Mouse (Mus musculus): ENCODE results near the gene Pde6d.
"Not testable (repeated sequence)": the region's sequence is repeated elsewhere in the genome, so short reads cannot be mapped to it uniquely, and the experiment has no call there.

Gene Pde6d

GRCm38 (mm10) chr1:86526789-86527598 is 55.4 kb downstream of the Pde6d start:
- DNase-seq (ENCODE audit: low spot score) = peak; percentile 16

DNA sequence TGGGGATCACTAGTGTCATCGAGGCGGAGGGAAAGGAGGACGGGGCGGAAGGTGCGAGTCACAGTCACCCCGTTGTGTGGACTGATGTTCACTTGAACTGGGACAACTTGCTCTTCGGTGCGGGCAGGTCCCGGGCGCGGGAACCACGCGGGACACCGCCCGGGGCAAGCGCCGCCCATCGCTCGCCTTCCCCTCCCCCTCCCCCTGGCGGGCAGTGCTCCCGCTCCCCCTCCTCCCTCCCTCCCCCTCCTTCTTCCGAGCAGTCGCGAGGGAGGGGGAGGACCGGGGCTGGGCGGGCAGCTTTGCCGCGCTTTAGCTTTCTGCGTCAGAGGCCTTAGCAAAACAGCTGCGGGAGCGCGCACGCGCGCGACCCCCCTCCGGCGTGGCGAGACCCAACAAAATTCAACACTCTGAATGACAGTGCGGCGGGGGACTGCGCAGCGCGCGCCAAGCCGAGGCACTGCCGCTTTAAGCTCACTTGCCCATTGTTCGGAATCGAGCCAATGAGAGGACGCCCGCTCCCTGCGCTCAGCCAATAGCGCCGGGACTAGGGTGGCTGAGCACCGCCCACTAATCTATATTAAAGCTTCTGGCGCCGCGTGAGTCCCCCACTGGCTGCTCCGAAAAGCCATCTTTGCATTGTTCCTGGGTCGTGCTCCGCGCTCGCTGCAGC is 56.2 kb downstream of the Pde6d start, which contains the start of gene Ptma:
Ptma (plus strand) TSS at position 611 of the 673 bp plus-strand sequence.
- peak; percentile 92 for DNase-seq (ENCODE audit: low spot score)

- peak; percentile 37 for DNase-seq (ENCODE audit: low spot score)
Observed at GRCm38 (mm10) chr1:86525499-86526115, 56.8 kb downstream of the Pde6d start.

- DNase-seq (ENCODE audit: low spot score) = peak; percentile 99
Observed at GRCm38 (mm10) chr1:86524619-86525498, 57.6 kb downstream of the Pde6d start.

- DNase-seq (ENCODE audit: low spot score) = no peak
Observed at GRCm38 (mm10) chr1:86523776-86524618, 58.4 kb downstream of the Pde6d start.

- no peak for DNase-seq (ENCODE audit: low spot score)
Observed at GRCm38 (mm10) chr1:86522286-86522871, 60.0 kb downstream of the Pde6d start.

DNA sequence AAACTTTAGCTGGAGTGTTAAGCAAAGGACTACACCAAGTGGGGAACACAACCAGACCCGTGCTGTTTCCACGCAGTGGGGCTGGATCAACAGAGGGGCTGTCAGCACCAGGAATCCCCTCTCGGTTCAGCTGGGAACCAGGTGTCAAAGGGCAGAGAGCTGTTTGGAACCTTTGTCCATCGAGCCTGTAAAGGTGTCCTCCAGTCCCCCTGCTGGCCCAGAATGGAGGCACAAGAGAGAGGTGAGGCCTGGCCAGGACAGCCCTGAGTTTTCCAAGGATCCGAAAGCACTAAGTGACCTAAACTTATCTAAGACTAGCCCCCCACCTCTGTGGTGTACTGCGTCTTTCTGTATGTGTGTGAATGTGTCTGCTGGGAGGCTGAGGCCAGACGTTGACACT is 62.1 kb downstream of the Pde6d start:
- DNase-seq (ENCODE audit: low spot score) = no peak

DNA sequence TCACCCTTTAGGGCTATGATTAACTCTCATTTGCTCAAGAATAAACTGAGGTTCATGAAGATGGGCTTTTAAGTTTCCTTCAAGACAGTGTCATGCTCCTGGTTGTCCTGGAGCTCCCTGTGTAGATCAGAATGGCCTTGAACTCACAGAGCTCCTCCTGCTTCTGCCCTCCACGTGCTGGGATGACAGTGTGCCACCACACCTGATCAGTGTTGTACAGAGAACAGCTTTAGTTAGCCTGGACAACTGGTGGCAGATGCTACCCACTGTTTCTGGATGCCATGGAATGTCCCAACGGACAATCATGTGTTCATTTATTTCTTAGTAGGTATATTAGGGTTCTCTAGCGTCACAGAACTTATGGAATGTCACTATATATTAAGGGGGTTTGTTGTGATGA is 65.4 kb downstream of the Pde6d start:
- no peak for DNase-seq (ENCODE audit: low spot score)

DNA sequence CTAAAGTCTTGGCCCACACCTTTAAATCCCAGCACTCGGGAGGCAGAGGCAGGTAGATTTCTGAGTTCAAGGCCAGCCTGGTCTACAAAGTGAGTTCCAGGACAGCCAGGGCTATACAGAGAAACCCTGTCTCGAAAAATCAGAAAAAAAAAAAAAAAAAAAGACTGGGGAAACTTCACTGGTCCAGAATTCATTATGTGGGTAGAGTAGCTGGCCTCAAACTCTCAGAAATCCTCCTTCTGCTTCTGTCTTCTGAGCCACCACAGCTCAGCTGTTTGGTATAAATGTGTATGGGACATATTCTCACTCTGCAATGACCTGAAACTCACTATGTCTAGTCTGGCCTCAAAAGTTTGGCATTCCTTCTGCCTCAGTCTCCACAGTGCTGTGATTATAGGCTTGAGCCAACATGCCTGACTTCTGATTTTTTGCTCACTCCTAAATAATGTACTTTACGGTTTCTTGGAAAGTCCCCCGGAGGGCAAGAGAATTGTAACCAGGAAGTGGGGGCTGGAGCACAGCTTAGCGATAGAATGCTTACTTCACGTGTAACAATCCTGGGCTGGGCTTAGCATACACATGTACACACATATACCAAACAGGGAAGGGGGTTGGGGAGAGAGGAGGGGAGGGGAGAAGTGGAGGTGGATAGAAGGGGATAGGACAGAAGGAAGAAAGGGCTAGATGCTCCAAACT is 66.6 kb downstream of the Pde6d start:
- DNase-seq (ENCODE audit: low spot score) = no peak

DNA sequence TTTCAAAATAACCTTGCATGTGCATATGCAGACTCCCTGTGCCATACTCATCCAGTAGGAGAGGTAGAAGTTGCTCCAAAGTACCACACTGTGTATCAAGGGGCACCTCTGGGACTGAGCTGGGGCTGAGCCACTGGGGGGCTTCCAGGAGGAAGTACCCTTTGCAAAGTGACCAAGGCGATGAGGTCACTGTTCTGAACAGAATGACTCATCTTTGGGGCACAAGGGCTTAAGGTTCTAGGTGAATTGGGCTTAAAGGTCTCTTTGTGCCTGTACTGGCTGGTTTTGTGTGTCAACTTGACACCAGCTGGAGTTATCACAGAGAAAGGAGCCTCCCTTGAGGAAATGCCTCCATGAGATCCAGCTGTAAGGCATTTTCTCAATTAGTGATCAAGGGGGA is 69.4 kb downstream of the Pde6d start:
- not testable (repeated sequence) for DNase-seq (ENCODE audit: low spot score)

- no peak for DNase-seq (ENCODE audit: low spot score)
Observed at GRCm38 (mm10) chr1:86512154-86512720, 70.2 kb downstream of the Pde6d start.

DNA sequence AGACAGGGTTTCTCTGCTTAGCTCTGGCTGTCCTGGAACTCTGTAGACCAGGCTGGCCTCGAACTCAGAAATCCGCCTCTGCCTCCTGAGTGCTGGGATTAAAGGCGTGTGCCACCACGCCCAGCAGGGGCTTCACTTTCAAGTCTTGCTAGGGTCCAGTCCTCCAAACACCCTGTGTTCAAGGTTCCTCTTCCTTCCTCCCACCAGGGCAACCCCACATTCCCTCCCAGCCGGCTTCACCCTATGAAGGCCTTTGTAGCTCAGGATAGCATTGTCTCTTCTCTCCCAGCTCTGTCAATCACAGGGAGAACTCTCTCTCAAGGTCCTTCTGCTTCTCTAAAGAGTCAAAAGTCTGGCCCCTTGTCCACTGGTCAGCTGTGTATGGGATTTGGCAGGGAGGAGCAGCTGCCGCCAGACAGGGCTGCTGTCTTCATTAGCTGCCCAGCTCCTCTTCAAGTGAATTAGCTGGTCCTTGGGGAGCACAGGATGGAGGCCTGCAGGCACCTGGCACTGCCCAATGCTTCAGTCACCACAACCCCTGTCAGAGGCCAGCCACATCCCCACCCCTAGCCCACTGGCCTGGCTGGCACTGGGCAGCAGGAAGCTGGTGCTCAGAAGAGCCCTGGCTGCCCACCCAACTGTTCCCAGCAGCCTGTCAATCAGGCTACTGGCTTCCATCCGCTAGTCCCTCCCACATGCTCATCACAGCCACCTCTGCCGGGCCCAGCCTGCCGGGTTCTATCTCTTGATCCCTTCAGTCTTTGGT is 71.6 kb downstream of the Pde6d start:
- no peak for DNase-seq (ENCODE audit: low spot score)

- DNase-seq (ENCODE audit: low spot score) = no peak
Observed at GRCm38 (mm10) chr1:86510266-86510665, 72.2 kb downstream of the Pde6d start.

GRCm38 (mm10) chr1:86509410-86509809 is 73.0 kb downstream of the Pde6d start:
- DNase-seq (ENCODE audit: low spot score) = peak; percentile 52

DNA sequence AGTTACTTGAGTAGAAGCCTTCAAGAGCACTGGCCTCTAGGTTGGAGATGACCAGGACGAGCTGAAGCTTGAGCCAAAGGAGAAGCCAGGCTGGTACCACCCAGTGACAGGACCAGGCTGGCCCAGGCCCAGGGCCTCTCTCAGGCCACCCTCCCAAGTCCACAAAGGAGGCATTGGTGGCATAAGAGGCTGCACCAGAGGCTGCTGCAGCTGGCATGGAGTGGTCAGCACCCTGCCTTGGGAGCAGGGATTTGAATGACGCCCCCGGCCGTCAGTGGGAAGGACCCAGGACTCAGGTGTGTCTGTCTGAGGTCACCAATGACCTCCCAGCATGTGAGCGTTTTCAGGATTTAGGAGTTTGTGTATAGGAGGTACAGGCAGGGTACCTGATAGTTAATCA is 74.6 kb downstream of the Pde6d start:
- no peak for DNase-seq (ENCODE audit: low spot score)

GRCm38 (mm10) chr1:86506420-86506819 is 76.0 kb downstream of the Pde6d start:
- DNase-seq (ENCODE audit: low spot score) = no peak

DNA sequence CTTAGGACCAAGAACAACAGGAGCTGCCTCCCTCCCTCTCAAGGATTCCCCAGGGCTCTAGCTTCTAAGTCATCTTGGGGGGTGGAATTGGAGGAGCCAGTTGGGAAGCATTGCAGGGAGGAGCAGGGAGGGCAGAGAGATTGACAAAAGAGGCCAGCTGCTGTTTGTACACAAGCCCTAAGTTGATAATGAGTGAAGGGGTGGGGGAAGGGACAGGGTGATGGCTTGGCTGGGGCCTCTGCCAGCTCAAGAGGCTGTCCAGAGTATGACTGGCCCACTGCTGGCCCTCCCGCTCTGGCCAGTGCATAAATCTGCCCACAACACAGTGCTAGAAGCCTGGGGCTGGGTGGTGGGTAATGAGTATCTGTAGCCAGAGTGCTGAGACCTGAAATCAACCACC is 77.0 kb downstream of the Pde6d start:
- no peak for DNase-seq (ENCODE audit: low spot score)

DNA sequence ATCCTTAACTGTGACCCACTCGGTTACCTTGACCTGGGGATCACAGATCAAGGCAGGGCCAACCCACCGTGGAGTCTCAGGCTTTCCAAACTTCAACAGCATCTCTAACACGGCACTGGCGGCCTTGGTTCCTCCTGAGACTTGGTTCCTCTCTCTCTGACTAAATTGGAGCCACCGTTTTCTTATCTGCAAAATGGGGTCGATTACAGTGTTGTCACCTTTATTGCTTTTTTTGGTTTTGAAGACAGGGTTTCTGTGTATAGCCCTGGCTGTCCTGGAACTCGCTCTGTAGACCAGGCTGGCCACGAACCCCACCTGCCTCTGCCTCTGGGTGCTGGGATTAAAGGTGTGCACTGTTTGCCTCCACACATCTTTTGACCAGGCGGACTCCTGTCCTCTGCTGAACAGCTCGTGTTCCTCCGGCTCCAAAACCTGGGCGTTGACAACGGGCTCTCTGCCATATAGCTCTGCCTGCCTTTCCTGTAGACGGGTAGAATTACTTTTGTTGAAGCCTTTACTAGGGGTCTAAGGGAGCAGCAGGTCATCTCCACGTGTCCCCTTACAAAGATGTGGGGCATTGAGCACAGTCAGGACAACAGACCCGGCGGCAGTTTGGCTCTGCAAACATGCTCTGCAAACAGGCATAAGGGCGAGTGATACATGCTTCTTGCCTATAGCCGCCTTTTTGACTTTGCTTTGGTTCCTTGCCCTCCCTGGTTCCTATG is 77.6 kb downstream of the Pde6d start:
- no peak for DNase-seq (ENCODE audit: low spot score)
